Mouse (Mus musculus) adrenal gland, postnatal 25 days (tissue): ENCODE measurements around the gene Cacna1c. TPM values are rescaled to one million over a fixed set of nuclear protein-coding genes. Genes with fewer than 3 reads are reported as not detected.
A peak's percentile ranks its signal among the peaks of the same experiment; 100 is the strongest.

Source experiments
- DNase-seq: peaks from one replicate; pipeline ENCODE4 v3.0.0; 2021; ENCODE audit warnings: mixed read lengths
- long read RNA-seq: library from polyadenylated mRNA; stranded (forward); transcript quantifications from one replicate; pipeline ENCODE4 v2.0.0, GENCODE M21; 2021
- total RNA-seq: library from RNA; stranded (reverse); gene quantifications from 2 replicates; pipeline ENCODE4 v1.2.3, GENCODE M21; 2021

Gene Cacna1c
- 104 and 106 TPM in 2 replicates for total RNA-seq
- long read RNA-seq, partial matches to known transcripts: 9 of 16 reads
- long read RNA-seq, other reads (novel, unspliced or antisense): 7 of 16 reads

DNA sequence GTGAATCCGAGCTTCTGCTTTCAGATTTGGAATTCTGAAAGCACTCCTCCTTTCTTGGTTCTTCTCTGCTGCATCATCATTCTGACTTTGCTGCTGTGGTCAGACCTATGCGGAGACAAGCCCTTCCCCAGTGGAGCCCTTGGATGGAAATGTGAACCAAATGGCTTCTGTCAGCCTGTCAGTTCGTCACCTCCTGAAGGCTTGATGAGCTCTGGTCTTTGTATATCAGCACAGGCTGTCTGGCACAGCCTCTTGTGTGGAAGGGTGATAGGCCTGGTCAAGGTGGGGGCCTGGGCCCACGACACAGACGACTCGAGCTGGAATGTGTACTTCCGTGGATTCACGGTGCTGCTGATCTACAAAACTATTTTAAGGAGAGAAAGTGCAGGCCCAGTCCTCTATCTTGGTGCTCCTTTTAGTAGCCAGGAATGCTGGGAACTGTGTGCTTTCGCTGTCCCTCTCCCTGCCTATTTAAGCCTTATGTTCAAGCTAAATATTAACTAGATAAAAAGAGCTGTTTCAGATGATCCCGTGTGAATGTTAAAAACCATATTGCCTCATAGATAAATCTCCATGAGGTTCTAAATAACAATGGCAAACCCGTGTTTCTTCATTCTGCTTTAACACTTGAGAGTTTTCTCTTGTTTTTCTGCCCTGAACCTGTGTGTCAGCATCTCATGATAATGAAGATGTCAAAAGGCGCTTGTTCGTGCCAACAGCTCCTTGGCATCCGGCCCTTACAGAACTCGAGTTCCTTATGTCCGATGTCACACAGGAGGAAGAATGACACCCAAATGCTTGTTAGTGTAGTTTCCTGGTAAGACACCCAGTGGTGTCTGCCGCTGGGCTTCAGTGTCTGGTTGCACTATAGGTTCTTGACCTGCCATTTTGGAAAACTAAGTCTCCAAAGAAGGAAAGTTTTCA is at the start of gene Cacna1c:
Gene Cacna1c, minus strand, starts transcription at position 37 of the 924 bp plus-strand sequence.
- no peak for DNase-seq

DNA sequence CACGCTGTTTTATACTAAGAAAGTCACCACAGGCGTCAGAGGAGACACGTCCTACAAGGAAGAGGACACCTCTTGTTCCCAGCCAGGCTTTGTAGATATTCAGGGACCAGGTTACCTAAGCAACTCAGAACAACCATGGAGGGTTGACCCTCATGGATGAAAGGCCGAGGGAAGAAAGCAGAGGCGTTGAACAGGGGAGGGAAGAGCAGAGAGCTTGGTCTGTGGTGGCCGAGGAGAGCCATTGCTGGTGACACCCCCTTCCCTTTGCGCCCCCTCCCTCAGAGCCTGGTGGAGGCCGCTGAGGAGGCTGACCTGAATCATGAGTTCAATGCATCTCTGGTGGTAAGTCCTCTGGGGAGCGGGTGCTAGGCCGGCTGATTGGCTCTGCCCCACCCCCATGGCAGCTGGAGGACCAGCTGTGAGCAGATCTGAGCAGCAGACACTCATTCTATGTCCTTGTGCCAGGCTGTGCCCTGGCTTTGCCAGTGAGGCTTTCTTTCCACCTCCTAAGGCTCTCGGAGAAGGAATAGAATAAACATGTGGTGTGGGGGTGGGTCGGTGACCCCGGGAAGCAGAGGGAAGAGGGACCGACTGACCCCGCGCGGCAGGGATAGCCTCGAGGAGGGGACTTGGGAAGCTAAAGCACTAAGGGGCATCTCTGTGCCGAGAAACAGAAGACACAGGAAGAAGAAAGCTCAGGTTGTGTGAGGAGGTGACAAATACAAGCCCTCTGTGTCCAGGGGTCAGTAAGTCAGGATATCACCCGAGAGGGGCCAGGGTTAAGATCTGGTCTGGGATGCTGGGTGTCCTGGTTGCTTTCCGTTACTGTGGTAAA is 44.9 kb upstream of the Cacna1c start:
- no peak for DNase-seq

DNA sequence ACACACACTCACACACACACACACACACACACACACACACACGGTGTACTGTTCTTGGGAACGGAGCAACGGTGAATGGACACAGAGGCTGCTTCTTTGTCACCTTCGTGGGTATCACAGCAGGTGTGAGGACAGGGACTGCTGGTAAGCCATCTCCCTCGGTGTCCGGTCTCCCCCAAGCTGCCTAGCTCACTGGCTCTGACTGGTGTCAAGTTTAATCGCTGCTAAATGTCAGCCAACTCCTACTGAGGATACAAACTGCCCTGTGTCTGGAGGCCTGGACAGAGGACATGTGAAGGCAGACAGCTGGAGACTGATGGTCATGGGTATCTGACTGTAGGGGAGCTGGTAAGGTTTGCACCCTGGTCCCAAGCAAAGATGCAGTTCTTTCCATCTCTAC is 44.0 kb upstream of the Cacna1c start:
- DNase-seq: no peak

- no peak for DNase-seq
These were observed 43.3 kb upstream of the Cacna1c start for GRCm38 (mm10) chr6:119239341-119240005.

GRCm38 (mm10) chr6:119237427-119237989 is 41.3 kb upstream of the Cacna1c start:
- DNase-seq: peak; percentile 55

DNA sequence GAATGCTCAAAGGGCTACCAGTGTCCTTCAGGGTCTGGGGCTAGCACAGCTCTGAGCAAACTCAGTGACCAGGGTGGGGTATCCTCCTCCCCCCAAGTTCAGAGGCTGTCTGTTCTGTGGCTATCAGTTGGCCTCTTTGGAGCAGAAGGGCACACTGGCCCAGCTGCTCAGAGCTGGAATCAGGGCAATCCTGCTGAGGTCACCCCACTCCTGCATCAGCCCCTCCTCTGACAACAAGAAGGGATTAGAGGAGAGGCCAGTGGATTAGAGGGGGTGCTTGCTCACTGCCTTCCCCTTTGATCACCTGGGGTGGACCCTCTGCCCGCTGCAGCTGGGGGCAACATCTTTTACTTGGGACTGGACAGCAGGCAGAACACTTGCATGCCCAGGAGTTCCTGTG is 40.0 kb upstream of the Cacna1c start, which contains the start of gene Cacna2d4:
Gene Cacna2d4, plus strand, starts transcription at position 286 of the 400 bp plus-strand sequence.
- DNase-seq: no peak

GRCm38 (mm10) chr6:119235441-119235840 is 39.2 kb upstream of the Cacna1c start:
- no peak for DNase-seq

DNA sequence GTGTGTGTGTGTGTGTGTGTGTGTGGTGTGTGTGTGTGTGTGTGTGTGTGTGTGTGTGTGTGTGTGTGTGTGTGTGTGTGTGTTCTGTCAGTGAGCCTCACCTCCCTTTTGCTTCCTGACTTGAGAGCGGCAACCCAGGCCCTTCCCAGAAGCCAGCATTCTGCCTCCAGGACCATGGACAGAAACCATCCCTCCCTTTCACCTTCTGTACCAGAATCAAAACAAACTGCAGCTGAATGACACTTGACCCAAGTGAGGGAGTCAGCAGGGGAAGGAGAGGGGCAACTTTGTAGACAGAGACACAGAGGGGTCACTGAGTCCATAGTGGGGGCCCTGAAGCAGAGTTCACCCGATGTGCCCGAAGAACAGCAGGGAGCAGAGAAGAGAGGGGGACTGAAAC is 36.8 kb upstream of the Cacna1c start:
- DNase-seq: no peak

- no peak for DNase-seq
These were observed 32.8 kb upstream of the Cacna1c start for GRCm38 (mm10) chr6:119228861-119229603.

DNA sequence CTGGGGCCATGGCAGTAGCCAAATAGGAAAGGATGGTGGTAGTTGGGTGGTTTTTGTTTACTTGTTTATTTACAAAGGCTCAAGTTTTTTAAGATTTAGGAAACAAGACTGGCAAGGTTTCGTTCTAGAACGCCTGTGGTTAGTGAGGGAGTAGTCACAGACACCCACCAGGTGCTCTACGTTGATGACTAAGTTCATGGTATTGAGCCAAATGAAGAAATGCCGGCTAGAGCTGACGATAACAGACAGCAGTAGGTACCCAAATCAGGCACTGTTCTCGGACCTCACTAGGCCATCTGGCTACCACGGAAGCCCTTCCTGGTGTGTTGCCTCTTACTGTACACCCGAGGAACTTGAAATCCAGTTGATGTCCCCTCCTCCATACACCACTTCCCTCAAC is 30.8 kb upstream of the Cacna1c start:
- no peak for DNase-seq

GRCm38 (mm10) chr6:119225731-119226130 is 29.5 kb upstream of the Cacna1c start:
- no peak for DNase-seq

DNA sequence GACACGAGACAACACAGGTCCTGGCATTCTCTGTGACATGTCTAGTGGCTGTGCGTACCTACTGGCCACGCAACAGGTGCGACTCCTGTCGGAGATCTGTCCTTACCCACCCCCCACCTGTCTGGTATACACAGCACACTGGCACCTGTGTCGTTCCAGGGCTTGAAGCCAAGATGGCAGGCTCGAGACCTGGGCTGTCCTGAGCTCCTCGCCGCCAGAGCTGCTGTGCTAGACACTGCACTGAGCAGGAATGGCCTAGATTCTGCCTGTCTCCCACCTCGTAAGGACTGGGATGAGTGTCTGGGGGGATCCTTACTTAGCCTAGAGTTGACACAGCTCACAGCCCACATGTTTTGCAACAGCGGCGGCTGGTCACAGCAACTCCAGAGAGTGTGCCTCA is 29.0 kb upstream of the Cacna1c start:
- no peak for DNase-seq

DNA sequence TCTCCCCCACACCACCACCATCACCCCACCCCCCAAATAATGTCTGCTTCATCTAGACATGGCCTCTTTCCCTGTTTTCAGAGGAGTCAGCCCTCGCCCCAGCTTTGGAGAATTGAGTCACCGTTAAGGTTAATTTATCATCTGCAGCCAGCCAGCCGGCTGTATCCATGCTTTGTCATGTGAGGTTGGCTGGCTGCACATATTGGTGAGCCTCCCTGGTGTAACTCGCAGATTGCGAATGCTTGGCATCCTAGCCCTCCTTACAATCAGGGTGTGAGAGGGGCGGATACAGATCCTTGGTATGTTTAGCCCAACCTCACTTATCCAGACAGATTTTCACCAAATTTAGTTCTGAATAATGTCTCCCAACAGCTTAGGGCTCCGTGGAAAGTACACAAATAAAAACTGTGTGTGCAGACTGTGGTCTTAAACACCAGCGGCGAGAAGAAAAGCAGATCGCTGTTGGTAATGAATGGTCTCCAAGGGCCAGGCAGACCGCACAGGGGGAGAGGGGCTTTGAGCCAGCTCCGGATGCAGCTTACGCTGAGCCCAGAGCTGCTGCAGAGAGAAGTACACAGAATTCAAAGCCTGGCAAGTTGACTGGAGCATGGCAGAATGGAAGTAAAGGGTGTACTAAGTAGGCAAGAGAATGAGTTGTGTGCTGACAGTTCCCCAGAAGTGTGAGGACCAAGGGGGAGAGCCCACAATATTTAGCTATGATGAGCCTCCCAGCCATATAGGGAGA is 28.4 kb upstream of the Cacna1c start:
- DNase-seq: peak; percentile 30

DNA sequence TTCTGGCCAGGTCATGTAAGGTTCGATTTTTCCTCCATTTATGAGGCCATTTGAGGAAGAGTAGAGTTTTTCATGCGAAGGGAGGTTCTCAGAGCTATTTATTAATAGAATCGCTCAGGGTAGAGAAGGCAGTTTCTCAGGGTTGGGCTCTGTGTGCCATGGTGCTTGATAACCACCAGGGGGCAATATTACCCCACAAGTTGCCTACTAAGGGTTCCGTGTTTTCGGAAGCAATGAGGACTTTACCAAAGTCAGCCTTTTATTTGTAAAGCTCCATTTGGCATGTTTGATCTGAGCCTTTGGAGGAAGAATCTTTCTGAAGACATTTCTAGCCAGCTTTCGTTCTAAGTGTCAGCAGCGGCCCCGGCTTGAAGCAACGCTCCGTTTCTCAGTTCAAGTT is 24.1 kb upstream of the Cacna1c start:
- DNase-seq: peak; percentile 33

DNA sequence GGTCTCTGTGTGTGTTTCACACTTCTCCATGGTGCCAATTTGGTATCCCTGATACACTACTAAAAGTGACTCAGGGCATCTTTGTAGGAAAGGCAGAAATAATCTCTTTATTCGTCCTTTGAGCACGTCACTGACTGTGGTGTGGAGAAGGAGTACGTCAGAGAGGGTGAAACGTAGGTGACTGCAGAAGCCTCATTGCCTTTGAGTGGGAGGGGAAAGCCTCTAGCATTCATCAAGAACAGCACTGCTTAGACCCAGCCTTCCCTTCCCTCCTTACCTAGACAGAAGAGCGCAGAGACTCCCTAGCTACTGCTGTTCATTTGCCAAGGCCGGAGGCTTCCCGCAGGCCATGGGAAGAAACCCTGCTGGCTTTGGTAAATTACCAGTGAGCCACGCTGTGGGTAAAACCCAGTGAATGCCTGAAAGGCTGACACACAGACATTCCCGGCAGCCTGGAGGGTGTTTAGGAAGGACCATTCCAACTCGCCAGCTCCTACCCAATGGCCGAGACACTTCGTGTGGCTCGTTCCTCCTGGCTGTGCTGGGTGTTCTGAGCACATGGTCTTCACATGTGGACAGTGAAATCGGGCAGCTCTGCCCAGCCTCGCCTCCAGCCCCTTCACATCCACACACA is 23.1 kb upstream of the Cacna1c start:
- DNase-seq: no peak

- no peak for DNase-seq
These were observed 22.4 kb upstream of the Cacna1c start for GRCm38 (mm10) chr6:119218591-119218990.

- no peak for DNase-seq
These were observed 21.4 kb upstream of the Cacna1c start for GRCm38 (mm10) chr6:119217661-119218060.

DNA sequence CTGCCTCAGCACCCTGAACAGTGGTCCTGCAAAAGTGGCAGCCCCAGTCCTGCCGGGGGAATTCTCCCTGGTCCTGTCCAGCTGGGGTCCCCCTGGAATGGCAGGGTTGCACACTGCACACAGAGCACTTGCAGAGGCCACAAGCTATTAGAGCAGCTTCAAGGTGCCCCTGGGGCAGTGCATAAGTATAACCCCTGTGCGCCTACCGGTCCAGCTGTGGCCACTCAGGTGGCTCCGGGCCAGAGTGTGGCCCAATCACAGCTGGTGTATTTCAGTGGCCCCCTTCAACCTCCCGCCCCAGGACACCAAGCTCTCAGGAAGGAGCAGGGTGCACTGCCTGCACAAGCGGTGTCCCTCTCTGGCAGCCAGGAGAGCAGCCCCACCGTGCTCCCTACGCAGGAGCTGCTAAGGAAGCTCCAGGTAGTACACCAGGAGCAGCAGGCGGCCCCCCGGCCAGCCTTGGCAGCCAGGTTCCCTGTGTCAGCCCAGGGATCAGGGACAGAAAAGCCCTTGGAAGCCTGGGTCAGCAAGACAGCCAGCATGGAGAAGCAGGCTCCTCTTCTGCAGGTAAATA is 18.9 kb upstream of the Cacna1c start:
- no peak for DNase-seq

DNA sequence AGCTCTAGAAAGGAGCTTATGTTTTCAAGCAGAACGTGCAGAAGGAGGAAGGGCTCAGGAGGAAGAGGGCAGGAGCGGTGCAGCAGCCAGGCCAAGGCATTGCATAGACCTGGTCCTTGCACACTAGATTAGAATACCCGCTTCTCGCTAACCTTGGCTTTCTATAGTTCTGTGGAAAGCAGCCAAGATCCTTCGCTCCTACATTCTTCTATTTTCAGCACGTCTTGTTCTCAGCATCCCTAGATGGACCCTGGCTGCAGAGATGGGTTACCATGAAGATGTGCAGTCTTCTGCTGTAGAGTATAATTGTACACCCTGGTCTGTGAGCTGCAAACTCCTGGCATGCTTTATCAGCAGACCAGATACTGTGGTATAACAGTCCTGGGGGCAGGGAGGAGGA is 18.0 kb upstream of the Cacna1c start:
- DNase-seq: no peak

GRCm38 (mm10) chr6:119213375-119213774 is 17.2 kb upstream of the Cacna1c start:
- no peak for DNase-seq
